Mouse (Mus musculus): ENCODE results near the gene Npas2. TPM values are rescaled to one million over a fixed set of nuclear protein-coding genes. Genes with fewer than 3 reads are reported as not detected.

Gene Npas2
- total RNA-seq, 2 experiments from 2014 or later: 0.54 to 0.96 TPM

- DNase-seq: no peak
- intact Hi-C loops (cut with DNase I): loop anchor here (5.0 kb wide), 1 partner anchor 45 kb away; no protein-coding TSS in a partner anchor
Measured at GRCm38 (mm10) chr1:39321954-39322353, 128.4 kb downstream of the Npas2 start.

GRCm38 (mm10) chr1:39325228-39325627 is 131.7 kb downstream of the Npas2 start:
- DNase-seq: no peak
- intact Hi-C loops (cut with DNase I): no loop called here

GRCm38 (mm10) chr1:39327546-39327945 is 134.0 kb downstream of the Npas2 start:
- intact Hi-C loops (cut with DNase I): no loop called here

GRCm38 (mm10) chr1:39330857-39331594 is 137.5 kb downstream of the Npas2 start:
- intact Hi-C loops (cut with DNase I): no loop called here

More at GRCm38 (mm10) chr1:39327546-39327945, 134.0 kb downstream of the Npas2 start:
- no peak for DNase-seq

GRCm38 (mm10) chr1:39332456-39332855 is 138.9 kb downstream of the Npas2 start:
- intact Hi-C loops (cut with DNase I): no loop called here
- DNase-seq: no peak

More at GRCm38 (mm10) chr1:39330857-39331594, 137.5 kb downstream of the Npas2 start:
- DNase-seq: no peak

- no peak for DNase-seq
- intact Hi-C loops (cut with DNase I): no loop called here
Measured at GRCm38 (mm10) chr1:39335561-39336196, 142.1 kb downstream of the Npas2 start.

GRCm38 (mm10) chr1:39336788-39337187 is 143.3 kb downstream of the Npas2 start:
- no peak for DNase-seq
- intact Hi-C loops (cut with DNase I): no loop called here

- no peak for DNase-seq
Measured at GRCm38 (mm10) chr1:39338831-39339230, 145.3 kb downstream of the Npas2 start.

GRCm38 (mm10) chr1:39339455-39339854 is 145.9 kb downstream of the Npas2 start:
- intact Hi-C loops (cut with DNase I): no loop called here
- no peak for DNase-seq

More at GRCm38 (mm10) chr1:39338831-39339230, 145.3 kb downstream of the Npas2 start:
- intact Hi-C loops (cut with DNase I): no loop called here

GRCm38 (mm10) chr1:39340156-39340555 is 146.6 kb downstream of the Npas2 start:
- intact Hi-C loops (cut with DNase I): loop anchor here (1.0 to 5.0 kb wide), 2 partner anchors 138 to 329 kb away; no protein-coding TSS in a partner anchor
- no peak for DNase-seq

- DNase-seq: no peak
- intact Hi-C loops (cut with DNase I): loop anchor here (1.0 to 5.0 kb wide), 2 partner anchors 138 to 329 kb away; no protein-coding TSS in a partner anchor
Measured at GRCm38 (mm10) chr1:39340647-39341046, 147.1 kb downstream of the Npas2 start.

- intact Hi-C loops (cut with DNase I): loop anchor here (5.0 kb wide), 1 partner anchor 140 kb away; no protein-coding TSS in a partner anchor
- no peak for DNase-seq
Measured at GRCm38 (mm10) chr1:39341807-39342206, 148.3 kb downstream of the Npas2 start.

GRCm38 (mm10) chr1:39343242-39343641 is 149.7 kb downstream of the Npas2 start:
- intact Hi-C loops (cut with DNase I): loop anchor here (5.0 kb wide), 1 partner anchor 141 kb away; no protein-coding TSS in a partner anchor
- no peak for DNase-seq

GRCm38 (mm10) chr1:39344981-39345600 is 151.6 kb downstream of the Npas2 start:
- DNase-seq: no peak
- intact Hi-C loops (cut with DNase I): loop anchor here (5.0 kb wide), 1 partner anchor 143 kb away; no protein-coding TSS in a partner anchor

- no peak for DNase-seq
- intact Hi-C loops (cut with DNase I): no loop called here
Measured at GRCm38 (mm10) chr1:39349001-39349400, 155.5 kb downstream of the Npas2 start.

GRCm38 (mm10) chr1:39349427-39349826 is 155.9 kb downstream of the Npas2 start:
- intact Hi-C loops (cut with DNase I): no loop called here
- no peak for DNase-seq

GRCm38 (mm10) chr1:39361754-39362514 is 168.4 kb downstream of the Npas2 start:
- DNase-seq: no peak

GRCm38 (mm10) chr1:39362515-39362893 is 169.0 kb downstream of the Npas2 start:
- intact Hi-C loops (cut with DNase I): no loop called here
- no peak for DNase-seq

More at GRCm38 (mm10) chr1:39361754-39362514, 168.4 kb downstream of the Npas2 start:
- intact Hi-C loops (cut with DNase I): no loop called here

- no peak for DNase-seq
- intact Hi-C loops (cut with DNase I): no loop called here
Measured at GRCm38 (mm10) chr1:39365562-39365961, 172.0 kb downstream of the Npas2 start.

GRCm38 (mm10) chr1:39367045-39367444 is 173.5 kb downstream of the Npas2 start:
- intact Hi-C loops (cut with DNase I): no loop called here
- no peak for DNase-seq
